Mouse (Mus musculus) induced T-regulatory cell, adult 2 months (primary cell): ENCODE data around the gene Tnfsf12.
A peak's percentile ranks its signal among the peaks of the same experiment; 100 is the strongest.

Source experiments
- DNase-seq: peaks from one replicate; pipeline ENCODE4 v3.0.0-alpha.2; 2012; ENCODE audit warnings: low read depth

The Tnfsf12 gene

DNA sequence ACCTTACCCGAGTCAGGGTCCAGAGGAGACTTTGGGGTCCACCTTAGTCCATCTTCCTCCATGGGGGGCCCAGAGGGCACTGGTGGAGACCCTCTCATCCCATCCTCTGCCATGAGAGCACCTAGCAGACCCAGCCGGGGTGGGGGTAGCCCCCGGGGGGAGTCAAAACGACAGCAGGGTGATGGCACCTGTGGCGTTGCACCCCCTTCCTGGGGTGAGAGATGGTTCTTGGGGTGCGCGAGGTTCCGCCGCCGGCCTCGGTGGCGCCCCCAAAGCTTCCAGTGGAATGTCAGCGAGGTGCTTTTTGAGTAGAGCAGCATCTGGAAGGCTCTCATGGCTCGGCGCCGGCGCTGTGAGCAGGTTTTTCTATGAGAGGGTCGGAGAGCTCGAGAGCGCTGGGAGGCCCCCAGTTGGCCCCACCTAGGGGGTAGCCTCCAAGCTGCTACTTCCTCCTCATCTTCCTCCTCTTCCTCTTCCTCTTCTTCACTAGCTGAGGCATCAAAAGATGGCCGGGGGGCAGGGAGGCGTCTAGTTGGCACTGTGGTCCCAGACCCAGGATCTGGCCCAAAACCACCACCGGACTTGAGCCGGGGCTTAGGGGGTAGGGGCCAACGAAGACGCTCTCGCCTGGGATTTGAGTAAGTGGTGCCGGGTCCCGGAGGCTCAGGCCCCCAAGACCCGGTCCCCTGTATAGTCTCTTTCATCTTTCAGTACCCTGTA, 15.4 kb downstream of the Tnfsf12 start:
- no peak for DNase-seq

DNA sequence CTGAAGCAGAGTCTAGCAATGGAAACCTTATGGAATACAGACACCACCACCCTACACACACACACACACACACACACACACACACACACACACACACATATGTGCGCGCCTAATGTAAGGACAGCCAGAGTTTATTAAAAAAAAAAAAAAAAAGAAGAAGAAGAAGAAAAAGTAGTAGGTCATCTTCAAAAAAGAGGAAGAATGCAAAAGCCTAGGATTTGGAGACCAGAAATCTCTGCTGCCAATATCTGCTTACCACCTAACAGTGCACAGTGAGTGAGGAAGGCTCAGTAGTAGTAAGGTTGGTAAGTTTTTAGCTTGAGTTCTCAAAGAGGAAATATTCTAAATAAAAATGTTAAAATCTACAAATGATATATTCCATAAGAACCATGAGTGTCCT, 16.5 kb downstream of the Tnfsf12 start:
- no peak for DNase-seq

DNA sequence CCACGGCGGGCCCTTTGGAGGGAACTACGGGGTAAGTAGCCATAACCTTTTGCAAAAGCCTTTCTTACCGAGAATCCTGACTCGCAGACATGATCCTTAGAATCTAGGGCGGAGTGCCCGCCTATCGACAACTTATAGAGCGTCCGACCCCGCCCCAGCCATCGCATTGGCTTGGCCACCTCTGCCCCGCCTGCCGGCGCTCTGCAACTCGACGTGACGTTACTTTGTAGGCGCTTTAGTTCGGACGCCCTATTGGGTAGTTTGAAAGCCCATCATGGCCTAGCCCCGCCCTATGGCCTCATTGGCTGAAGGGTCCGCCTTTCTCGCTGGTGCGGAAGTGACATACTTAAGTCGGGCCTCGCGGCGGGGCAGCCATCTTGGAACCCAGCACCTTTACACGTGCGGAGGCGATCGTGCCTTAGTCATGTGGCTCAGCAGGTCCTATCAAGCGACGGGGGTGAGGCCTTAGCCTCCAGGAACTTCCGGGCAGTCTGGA, 23.4 kb downstream of the Tnfsf12 start, which contains the start of gene Eif4a1:
Eif4a1 (minus strand) TSS at position 213 of the 496 bp plus-strand sequence.
- DNase-seq: peak; percentile 100

DNA sequence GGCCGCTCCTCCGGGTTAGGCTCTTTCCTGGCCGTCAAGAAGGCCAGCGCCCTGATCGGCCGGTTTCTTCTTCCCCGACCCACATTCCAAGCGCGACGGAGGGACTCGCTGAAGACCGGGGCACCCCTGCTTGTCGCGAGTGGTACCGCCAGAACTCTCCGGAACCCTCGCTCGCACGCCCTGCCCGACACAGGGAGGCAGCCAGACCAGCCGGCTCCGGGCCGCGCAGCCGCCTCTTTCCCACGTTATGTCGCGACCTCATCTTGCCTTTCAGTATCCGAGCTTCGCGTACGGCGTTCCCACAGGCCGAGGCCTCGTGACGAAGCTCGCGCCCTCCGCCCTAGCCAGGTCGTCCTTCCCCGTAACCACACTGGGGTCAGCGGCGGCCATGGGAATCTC, 23.9 kb downstream of the Tnfsf12 start:
- DNase-seq: no peak

DNA sequence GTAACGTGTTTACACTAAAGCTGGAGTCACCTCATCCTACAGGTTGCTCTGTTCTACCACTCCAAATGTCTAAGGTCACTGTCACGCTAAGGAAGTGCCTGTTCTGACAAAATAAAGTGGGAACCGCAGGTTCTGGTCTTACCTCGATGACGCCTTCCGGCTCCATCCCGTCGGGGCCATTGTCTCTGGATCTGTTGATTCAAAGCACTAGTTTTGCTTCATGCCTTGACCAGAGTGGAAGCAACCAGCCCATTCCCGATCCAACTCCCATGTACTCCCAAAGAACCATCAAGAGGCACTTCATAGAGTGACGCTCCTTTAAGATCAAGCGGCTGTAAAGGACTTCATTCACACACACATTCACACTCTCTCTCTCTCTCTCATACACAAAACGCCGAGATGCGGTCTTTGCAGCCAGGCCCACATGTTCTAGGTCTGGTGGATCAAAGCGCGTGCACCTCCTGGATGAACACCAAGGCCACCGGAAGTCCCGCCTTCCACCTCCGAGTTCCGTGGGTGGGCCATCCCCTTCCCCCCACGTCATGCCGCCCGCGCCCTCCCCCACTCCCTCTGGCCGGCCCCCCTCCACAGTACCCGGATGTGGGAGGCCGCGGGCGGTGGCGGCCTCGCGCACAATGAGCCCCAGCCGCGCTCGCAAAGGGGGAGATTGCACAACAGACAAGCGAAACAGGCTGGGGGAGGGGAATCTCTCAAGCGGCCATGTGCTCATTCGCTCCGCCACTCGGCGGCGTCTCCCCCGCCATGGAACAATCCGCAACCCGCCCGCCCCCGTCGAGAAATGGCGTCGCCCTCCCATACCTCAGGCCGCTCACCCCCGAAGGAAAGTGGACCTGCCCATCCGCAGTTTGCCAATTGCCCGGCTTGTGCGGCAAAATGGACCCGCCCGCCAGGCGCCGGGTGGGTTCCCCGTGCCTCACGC, 24.6 kb downstream of the Tnfsf12 start:
- peak; percentile 99 for DNase-seq

DNA sequence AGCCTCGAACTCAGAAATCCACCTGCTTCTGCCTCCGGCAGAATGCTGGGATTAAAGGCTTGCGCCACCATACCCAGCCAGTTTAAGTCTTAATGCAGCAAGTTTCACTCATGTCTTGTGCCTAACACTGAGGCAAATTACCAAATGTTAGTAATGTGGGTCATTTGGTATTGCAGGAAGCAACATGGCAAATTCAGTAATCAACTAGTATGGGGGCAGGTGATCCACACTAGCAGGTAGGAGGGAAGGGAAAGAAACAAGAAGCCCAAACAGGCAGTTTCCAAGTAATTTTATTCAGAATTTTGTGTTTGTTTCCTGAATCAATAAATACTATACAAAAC, 29.0 kb downstream of the Tnfsf12 start:
- no peak for DNase-seq

DNA sequence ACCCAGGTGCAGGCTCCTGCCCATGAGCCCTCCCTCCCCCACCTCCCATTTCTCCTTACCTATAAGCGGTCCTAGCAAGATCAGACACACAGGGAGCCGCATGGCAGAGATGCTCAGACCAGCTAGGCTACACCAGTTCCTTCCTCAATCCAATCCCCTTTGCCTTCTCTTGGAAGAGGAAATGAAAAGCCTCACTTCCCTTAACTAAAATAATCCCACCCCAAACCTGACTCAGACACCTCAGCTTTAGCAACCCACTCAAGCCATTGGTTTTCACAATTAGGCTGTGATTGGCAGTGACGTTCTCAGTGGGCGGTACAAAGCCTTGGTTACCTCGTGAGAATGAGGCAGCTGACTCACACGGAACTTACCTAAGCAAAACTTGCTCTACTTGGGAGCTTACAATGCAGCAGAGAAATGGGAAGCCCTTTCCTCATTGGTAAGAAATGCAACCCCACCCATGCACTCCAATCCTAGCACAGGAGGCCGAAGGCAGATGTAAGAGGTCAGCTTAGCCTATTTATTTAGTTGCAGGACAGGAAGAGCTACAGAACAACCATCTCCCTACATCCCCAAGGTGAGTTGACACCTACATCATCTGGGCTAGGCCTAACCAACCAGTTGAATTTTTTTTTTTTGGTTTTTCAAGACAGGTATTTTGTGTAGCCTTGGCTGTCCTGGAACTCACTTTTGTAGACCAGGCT, 29.5 kb downstream of the Tnfsf12 start, which contains the start of gene Cd68:
Cd68 (minus strand) TSS at position 193 of the 704 bp plus-strand sequence.
- DNase-seq: peak; percentile 82

DNA sequence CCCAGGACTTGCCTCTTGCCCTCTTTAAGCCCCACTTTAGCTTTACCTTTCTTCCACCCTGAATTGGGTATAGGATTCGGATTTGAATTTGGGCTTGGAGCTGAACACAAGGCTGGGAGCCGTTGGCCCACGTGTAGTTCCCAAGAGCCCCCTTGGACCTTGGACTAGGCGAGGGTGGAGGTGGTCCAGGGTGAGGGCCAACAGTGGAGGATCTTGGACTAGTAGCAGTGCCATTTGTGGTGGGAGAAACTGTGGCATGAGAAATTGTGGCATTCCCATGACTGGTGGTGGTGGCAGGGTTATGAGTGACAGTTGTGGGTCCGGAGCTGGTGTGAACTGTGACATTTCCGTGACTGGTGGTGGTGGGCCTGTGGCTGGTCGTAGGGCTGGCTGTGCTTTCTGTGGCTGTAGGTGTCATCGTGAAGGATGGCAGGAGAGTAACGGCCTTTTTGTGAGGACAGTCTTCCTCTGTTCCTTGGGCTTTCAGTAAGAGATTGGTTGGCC, 30.1 kb downstream of the Tnfsf12 start:
- DNase-seq: peak; percentile 29

DNA sequence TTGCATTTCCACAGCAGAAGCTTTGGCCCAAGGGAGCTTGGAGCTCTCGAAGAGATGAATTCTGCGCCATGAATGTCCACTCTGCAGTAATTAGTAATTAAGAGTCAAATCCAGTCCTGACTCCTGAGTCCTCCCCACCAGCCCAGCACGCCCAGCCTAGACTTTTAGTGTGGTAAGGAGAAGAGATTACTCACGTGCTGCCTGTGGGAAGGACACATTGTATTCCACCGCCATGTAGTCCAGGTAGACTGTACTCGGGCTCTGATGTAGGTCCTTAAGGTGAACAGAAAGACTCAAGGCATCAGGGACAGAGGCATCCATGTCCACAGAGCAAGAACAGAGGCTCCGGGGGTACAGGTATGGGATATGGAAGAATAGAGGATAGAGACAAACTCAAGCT, 30.8 kb downstream of the Tnfsf12 start:
- no peak for DNase-seq

DNA sequence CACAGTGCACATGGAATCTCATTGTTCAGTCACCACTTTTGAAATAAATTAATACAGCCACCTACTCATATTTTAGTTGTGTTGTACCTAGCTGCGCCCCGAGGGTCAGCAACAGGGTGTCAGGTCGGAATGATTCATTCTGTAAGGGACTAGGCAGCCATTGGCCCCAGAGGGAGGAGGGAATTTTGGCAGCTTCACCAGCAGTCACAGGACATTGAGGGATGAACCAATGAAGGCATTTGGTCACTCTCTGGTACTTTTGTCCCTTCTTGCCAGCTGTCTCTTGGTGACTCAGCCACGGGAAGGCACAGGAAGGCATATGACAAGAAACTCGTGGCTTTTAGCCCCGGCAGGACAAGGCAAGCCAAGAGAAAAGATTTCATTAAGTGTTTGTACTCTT, 31.9 kb downstream of the Tnfsf12 start:
- DNase-seq: peak; percentile 16

DNA sequence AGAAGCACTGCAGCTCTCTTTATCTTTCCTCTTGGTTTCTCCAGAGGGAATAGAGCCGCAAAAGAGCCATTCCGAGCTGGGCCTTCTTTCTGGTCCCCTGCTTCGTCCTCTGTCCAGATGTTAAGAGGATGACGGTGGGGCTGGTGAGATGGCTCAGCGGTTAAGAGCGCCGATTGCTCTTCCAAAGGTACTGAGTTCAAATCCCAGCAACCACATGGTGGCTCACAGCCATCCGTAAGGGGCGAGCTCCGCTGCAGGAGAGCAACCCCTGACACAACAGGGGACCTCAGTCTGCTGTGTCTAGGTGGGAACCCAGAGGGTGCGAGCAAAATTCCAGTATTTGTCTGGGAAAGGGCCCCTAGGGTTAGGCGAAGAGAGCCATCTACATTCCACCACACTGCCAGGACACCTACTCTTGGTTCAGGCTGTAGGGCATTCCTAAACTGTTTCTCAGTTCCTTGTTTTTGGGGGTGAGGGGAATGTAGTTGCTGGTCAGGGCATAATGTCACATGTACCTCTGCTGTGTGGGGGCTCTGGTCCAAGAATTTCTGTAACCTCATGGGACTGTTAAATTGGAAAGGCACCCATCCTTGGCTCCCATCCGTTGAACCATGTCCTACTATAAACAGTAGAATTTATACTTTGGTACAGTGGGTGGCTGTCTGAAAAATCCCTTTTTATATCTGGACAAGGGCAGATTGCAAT, 32.5 kb downstream of the Tnfsf12 start:
- peak; percentile 21 for DNase-seq

DNA sequence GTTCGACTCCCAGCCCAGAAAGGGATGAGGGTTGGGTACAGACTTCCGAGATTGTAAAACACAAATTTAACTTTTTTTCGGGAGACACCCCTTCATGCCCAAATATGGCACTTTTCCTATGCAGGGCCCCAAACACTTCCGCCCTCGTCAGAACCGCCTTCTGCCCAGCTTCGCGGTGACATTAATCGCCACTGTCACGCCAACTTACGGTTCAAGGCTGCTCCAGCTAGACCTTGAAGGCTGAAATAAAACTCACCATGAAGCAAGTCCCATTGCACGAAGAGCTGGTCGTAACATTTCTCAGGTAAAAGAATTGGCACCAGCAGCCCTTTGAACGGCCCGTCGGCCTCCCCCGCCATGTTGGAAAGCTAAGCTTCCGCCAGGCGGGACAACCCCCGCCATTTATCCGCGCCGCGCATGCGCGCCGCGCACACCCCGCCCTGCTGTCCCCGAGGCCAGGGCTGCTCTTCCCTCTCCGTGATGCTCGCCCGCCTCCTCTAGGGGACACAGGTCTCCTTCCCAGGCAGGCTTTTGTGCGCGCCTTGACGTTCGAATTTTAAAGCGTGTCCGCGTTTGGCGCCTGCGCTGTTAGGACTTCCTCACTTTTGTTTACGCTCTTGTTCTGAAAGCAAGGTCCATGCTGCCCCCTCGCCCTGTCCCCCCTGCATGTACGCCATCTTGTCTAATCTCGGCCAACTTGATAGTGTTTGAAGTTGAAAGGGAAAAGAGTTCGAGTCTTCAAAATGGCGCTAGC, 33.3 kb downstream of the Tnfsf12 start, which contains the start of gene Mpdu1:
Mpdu1 (minus strand) TSS at position 430 of the 754 bp plus-strand sequence.
- peak; percentile 98 for DNase-seq

DNA sequence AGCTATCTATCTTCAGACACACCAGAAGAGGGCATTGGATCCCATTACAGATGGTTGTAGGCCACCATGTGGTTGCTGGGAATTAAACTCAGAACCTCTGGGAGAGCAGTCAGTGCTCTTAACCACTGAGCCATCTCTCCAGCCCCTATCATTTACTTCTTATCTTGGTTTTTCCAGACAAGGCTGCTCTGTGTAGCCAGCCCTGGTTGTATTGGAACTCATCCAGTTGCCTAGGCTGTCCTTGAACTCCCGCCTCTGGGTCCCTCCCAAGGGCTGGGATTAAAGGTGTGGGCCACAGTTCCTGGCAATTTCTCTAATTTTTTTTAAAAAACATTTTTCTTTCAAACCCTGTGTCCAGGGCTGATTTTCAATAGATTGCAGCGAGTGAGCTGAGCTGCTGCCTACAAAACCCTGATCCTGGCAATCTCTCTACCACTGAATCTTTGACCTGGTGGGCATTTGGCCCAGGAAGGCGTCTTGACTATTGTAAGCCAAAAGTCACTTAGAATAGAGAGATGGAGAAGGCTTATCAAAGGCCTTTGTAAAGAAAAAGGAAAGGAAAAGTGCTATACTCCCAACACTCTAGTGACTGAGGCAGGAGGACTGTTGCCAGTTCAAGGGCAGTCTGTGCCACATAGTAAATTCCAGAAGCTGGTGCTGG, 34.3 kb downstream of the Tnfsf12 start:
- DNase-seq: no peak

DNA sequence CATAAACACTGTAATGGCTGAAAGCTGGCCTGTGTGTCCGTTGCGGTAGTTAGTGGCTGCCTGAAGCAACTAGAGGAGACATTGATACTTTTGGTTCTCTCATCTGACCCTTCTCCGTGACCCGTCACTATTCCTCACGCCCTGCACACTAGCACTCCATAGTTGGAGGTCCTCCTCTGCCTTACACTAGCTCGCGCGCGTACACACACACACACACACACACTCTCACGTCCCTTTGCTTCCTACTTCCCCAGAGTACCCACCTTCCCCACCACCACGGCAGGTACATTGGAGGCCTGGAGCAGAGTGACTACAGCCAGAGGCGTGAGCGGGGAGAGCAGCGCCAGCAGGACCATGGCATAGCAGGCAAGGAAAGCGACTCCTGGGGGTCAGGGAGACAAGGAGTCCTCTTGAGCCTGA, 38.2 kb downstream of the Tnfsf12 start:
- no peak for DNase-seq

DNA sequence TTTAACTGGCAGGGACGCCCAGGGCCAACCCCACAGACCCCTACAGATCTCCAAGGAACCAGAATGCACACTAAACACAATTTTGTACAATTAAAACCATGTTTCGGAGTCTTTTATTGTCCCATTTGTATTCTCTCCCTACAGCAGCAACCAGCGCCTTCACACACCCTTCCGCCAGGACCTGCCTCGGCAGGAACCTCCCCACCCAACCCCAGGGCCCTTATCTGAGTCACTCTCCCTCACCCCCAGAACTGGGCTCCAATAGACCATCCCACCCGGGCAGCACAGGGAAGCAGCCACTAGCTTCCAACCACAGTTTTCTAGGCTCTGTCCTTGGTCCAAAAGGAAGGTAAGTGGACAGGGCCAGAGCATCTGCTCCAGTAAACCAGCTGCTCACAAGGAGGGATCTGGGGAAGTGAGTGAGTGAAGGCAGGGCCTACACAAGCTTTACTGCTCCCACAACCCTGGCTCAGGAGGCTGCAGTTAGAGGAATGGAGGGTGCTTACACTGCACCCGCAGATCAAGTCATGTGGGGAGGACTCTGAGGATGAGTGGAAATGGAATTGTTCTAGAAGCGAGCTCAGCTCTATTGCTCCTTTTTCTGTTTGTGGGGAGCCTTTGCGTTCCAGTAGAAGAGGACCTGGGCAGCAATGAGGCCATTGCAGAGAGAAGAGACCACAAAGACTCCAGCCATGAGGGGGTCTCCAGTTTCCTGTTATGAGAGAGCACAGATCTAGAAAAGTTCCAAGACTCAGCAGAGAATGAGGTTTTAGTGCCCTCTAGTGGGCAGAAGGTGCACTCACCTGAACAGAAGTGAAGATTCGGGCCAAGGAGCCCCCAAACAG, 38.8 kb downstream of the Tnfsf12 start:
- DNase-seq: peak; percentile 83

DNA sequence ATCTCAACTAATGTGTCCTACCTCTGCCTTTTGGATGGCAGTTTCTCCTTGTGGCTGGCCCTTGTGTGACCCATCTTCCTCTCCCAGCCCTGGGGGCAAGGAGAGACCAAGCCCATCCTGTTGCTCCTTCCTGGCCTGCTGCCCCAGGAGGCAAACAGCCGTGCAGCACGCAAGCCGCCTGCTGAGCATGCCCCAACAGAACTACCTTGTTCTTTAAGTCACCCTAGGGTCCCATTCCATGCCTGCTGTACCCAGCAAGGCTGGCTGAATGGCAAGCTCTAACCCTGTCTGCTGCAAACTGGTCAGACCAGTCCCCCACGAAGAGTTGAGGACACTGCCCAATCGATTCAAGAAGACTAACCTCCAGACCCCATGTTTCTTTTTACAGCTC, 39.6 kb downstream of the Tnfsf12 start:
- no peak for DNase-seq

DNA sequence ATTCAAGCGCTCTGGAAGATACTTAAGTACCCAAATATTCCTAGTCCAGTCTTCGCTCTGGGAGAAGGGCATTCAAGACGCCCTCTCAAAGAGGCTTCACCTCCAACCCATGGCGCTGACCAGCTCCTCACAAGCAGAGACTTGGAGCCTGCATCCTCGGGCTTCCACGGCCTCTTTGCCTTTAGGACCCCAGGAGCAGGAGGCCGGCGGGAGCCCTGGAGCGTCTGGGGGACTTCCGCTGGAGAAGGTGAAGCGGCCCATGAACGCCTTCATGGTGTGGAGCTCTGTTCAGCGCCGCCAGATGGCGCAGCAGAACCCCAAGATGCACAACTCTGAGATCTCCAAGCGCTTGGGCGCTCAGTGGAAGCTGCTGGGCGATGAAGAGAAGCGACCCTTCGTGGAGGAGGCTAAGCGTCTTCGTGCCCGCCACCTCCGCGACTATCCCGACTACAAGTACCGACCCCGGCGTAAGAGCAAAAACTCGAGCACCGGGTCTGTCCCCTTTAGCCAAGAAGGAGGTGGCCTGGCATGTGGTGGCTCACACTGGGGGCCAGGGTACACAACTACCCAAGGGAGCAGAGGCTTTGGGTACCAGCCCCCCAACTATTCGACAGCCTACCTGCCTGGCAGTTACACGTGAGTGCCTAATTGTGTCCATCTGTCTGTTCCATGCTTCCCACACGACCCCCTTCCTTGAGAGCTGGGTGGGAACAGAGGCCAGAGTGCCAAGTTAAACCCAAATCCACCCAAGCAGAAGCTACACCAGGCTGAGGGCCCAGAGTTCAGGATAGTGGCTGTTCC, 40.2 kb downstream of the Tnfsf12 start, which contains the start of gene Sox15:
Sox15 (plus strand) TSS at position 51 of the 801 bp plus-strand sequence.
- peak; percentile 51 for DNase-seq

DNA sequence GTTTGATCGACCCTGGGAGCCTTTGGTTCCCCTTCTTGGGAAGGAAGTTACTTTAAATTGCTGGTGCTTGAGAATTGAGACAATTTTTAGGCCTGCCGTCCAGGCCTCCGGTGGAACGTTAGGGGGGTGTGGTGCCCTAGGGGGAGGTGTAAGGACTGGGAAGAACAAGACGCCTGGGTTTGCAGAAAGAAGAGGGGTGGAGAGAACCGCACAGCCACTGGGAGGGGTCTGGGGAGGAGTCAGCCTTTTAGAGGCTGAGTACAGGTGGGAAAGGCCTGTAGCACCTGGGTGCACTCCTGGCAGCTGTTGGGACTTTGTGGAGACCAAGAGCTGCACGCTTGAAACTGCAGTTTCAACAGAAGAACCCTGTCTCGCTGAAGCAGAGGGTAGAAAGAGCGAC, 40.9 kb downstream of the Tnfsf12 start:
- no peak for DNase-seq
